Mouse (Mus musculus) liver, postnatal 0 days (tissue): ENCODE results near the gene Zcchc24. TPM values are rescaled to one million over a fixed set of nuclear protein-coding genes. Genes with fewer than 3 reads are reported as not detected.

Experiments
- ATAC-seq: fragments of 200-750 bp; cut with Nextera tagmentation; 2 replicates; pipeline ENCODE4 v1.8.0; 2017; ENCODE audit warnings: mild to moderate bottlenecking, moderate library complexity
- DNase-seq: peaks from one replicate; pipeline ENCODE4 v3.0.0-alpha.2; 2016
- H3K27ac ChIP-seq: fragments of 300-500 bp; sonication (generic); 2 replicates; pipeline ENCODE4 v1.5.1; 2014; ENCODE audit warnings: antibody characterized with exemption, moderate library complexity, mild to moderate bottlenecking, low read depth
- H3K27me3 ChIP-seq: fragments of 300-500 bp; sonication (generic); 2 replicates; pipeline ENCODE4 v1.6.1; 2014; ENCODE audit warnings: low read length, control low read depth, mixed read lengths; ENCODE audit not compliant: insufficient read depth
- H3K36me3 ChIP-seq: fragments of 300-500 bp; sonication (generic); replicated peaks from 2 replicates; pipeline ENCODE4 v1.6.1; 2014; ENCODE audit warnings: mild to moderate bottlenecking, control low read depth, low read length, moderate library complexity, mixed read lengths; ENCODE audit not compliant: insufficient read depth
- H3K4me1 ChIP-seq: fragments of 300-500 bp; sonication (generic); 2 replicates; pipeline ENCODE4 v1.6.1; 2014; ENCODE audit warnings: antibody characterized with exemption, mild to moderate bottlenecking, control low read depth; ENCODE audit not compliant: insufficient read depth
- H3K4me2 ChIP-seq: fragments of 300-500 bp; sonication (generic); 2 replicates; pipeline ENCODE4 v1.6.1; 2014; ENCODE audit warnings: low read depth, mild to moderate bottlenecking, low read length, moderate library complexity, mixed read lengths
- H3K4me3 ChIP-seq: fragments of 300-500 bp; sonication (generic); 2 replicates; pipeline ENCODE4 v1.5.1; 2014; ENCODE audit warnings: low read depth, low read length
- H3K9ac ChIP-seq: fragments of 300-500 bp; sonication (generic); replicated peaks from 2 replicates; pipeline ENCODE4 v1.6.1; 2014; ENCODE audit warnings: mild to moderate bottlenecking, moderate library complexity
- H3K9me3 ChIP-seq: fragments of 300-500 bp; sonication (generic); 2 replicates; pipeline ENCODE4 v1.6.1; 2016; ENCODE audit warnings: mild to moderate bottlenecking, control low read depth, low read length, mixed read lengths
- CTCF ChIP-seq: sonication (generic); IDR thresholded peaks from 2 replicates; pipeline ENCODE4 v1.5.1; 2016; ENCODE audit warnings: antibody characterized with exemption, low read depth
- EP300 ChIP-seq: IDR thresholded peaks from 2 replicates; pipeline ENCODE4 v1.6.1; 2016; ENCODE audit warnings: antibody characterized with exemption, low read depth, mild to moderate bottlenecking
- WGBS: fragments of 180-500 bp; shearing (Covaris S2); extraction: QIAGEN DNeasy Blood & Tissue Kit; methylation state at CpG from one replicate; pipeline ENCODE4 v1.1.7; 2014; ENCODE audit not compliant: insufficient replicate concordance; 5-methylcytosine and 5-hydroxymethylcytosine counted together
- polyA plus RNA-seq: library from polyadenylated mRNA; unstranded; fragments of >200 nt; fragmentation: Nextera tagmentation; extraction: Ambion mirVana; gene quantifications from 2 replicates; pipeline ENCODE4 v1.2.1, GENCODE M21; 2015

The Zcchc24 gene
- polyA plus RNA-seq, 1 experiment from 2014 or later = 13.8 TPM

- H3K4me2 ChIP-seq = no peak overlapping the region; the same call in 1 of the 2 replicates
- H3K27me3 ChIP-seq = no peaks in the 10 kb centered on the region
- DNase-seq = no peak
- no peak overlapping the region for H3K9ac ChIP-seq
- H3K9me3 ChIP-seq = no peaks in the 10 kb centered on the region
- H3K4me3 ChIP-seq = no peak overlapping the region
- H3K36me3 ChIP-seq = peaks cover 15% of the 10 kb centered on the region
- WGBS = 63% methylated on average over 7 of the region's 7 CpGs
- TF ChIP-seq EP300 (no peak), CTCF (no peak)
- ATAC-seq = no peak
- peak overlapping the region; percentile 83 for H3K27ac ChIP-seq
- H3K4me1 ChIP-seq = peaks cover 43% of the 10 kb centered on the region
These were observed 20.7 kb downstream of the Zcchc24 start for GRCm38 (mm10) chr14:25747996-25748756.

- peak overlapping the region; percentile 83 for H3K27ac ChIP-seq
- peaks cover 43% of the 10 kb centered on the region for H3K4me1 ChIP-seq
- no peak overlapping the region for H3K9ac ChIP-seq
- WGBS = 66% methylated on average over 21 of the region's 21 CpGs
- H3K4me2 ChIP-seq = peak overlapping the region; percentile 6; the same call in 1 of the 2 replicates
- TF ChIP-seq EP300 = no peak
- no peak for TF ChIP-seq CTCF
- ATAC-seq (peak; percentile 34), DNase-seq (peak; percentile 61)
- H3K36me3 ChIP-seq = peaks cover 15% of the 10 kb centered on the region
- H3K9me3 ChIP-seq = no peaks in the 10 kb centered on the region
- H3K27me3 ChIP-seq = no peaks in the 10 kb centered on the region
- H3K4me3 ChIP-seq = no peak overlapping the region
These were observed 21.6 kb downstream of the Zcchc24 start for GRCm38 (mm10) chr14:25746971-25747945.

- DNase-seq (no peak), ATAC-seq (no peak)
- no peak overlapping the region for H3K4me3 ChIP-seq
- TF ChIP-seq EP300 (no peak), CTCF (no peak)
- no peak overlapping the region for H3K4me2 ChIP-seq
- peaks cover 45% of the 10 kb centered on the region for H3K4me1 ChIP-seq
- no peaks in the 10 kb centered on the region for H3K27me3 ChIP-seq
- WGBS = 88% methylated on average over 6 of the region's 6 CpGs
- peak overlapping the region; percentile 83 for H3K27ac ChIP-seq
- H3K9ac ChIP-seq = no peak overlapping the region
- H3K9me3 ChIP-seq = no peaks in the 10 kb centered on the region
- peaks cover 15% of the 10 kb centered on the region for H3K36me3 ChIP-seq
These were observed 22.5 kb downstream of the Zcchc24 start for GRCm38 (mm10) chr14:25746371-25746770.

DNA sequence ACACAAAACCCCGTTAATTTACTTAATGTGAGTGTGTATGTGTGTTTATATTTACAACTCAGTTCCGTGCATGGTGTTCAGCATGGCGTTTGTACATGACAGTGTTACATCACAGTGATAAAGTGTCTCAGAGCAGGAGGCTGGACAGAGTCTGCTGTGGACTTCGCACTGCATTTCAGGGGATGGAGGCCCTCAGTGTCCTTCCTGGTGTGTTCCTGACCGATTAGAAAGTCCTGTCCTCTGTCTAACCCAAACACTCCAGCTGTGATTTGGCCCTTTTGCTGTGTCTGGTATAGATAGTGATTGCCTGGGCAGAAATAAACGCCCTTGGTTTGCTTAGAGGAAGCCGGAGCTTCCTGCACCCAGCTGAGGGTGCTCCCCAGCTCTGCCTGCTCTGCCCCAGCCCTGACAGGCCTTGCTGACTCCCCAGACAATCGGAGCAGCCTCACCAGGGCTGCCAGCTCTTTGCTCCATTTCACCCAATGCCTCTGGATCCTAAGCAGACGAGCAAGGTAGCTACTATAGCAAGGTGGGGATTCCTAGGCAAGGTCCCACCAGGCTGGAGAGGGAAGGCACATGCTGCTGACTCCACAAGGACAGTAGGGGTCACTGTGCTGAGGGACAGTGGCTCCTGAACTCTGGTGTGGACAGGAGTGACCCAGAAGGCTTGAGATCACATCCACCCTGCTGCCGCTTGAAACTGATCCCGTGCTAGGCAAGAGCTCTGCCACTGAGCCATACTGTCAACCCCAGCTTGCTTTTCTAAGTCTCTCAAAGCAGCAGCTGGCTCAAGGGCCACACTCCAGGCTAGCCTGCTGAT, 23.3 kb downstream of the Zcchc24 start:
- H3K36me3 ChIP-seq = peaks cover 14% of the 10 kb centered on the region
- H3K4me1 ChIP-seq = peaks cover 43% of the 10 kb centered on the region
- peak overlapping the region; percentile 83 for H3K27ac ChIP-seq
- DNase-seq (peak; percentile 54), ATAC-seq (peak; percentile 77)
- no peak overlapping the region for H3K4me3 ChIP-seq
- H3K4me2 ChIP-seq = peak overlapping the region; percentile 34; the same call in 1 of the 2 replicates
- H3K9ac ChIP-seq = no peak overlapping the region
- WGBS = 19% methylated on average over 11 of the region's 11 CpGs
- TF ChIP-seq EP300 (peak; percentile 59), CTCF (peak; percentile 52)
- no peaks in the 10 kb centered on the region for H3K9me3 ChIP-seq
- H3K27me3 ChIP-seq = no peaks in the 10 kb centered on the region

- H3K36me3 ChIP-seq = peaks cover 14% of the 10 kb centered on the region; the same call in 1 of the 2 replicates
- H3K4me1 ChIP-seq = peaks cover 40% of the 10 kb centered on the region
- DNase-seq = no peak
- no peak for ATAC-seq
- no peak overlapping the region for H3K4me2 ChIP-seq
- no peak overlapping the region for H3K9ac ChIP-seq
- TF ChIP-seq CTCF (no peak), EP300 (no peak)
- no peak overlapping the region for H3K4me3 ChIP-seq
- H3K9me3 ChIP-seq = no peaks in the 10 kb centered on the region
- no peak overlapping the region for H3K27ac ChIP-seq
- WGBS = 71% methylated on average over 5 of the region's 5 CpGs
- no peaks in the 10 kb centered on the region for H3K27me3 ChIP-seq
These were observed 25.9 kb downstream of the Zcchc24 start for GRCm38 (mm10) chr14:25742943-25743342.
